Mouse (Mus musculus): ENCODE results near the gene Rps6kl1. TPM values are rescaled to one million over a fixed set of nuclear protein-coding genes. Genes with fewer than 3 reads are reported as not detected.

Gene Rps6kl1
- polyA plus RNA-seq (2012; ENCODE audit: insufficient read depth, insufficient read length, missing spikeins), result 0.36 TPM in 1 of 2 replicates, not detected in the other

DNA sequence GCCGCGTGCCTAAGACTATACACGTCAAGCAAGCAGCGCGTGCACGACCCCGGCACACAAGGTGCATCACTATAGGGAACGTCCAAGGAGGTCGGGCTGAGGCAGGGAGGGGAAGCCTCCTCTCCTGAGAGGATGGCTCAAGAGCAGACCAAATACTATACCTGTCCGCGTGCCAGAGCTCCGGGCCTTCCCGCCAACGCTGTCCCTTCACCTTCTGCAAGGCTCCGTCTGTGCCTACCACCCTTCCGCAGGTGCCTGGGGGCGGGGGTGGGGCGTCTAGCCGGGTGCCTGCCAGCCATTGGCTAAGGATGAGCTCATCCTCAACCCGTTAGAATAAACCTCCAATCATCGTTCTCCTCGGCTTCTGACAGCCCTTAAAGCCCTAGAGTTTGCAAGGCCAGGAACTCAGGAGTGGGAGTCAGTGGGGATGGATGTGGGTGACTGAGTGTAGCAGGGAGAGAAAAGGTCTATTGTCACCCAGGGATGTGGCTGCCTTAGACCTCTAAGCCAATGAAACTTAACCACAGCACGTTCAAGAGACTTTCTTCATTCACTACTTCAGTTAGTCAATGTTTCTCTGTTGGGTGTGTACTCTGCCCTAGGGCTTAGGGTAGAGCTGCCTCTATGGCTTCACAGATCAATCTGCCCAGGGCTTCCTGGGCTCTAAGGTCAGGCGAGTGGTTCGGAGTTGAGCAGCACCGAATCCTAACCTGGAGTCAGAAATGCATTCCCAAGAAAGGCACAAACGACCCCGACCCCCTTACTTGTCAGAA lies at the start of gene Rps6kl1:
Rps6kl1 (minus strand) TSS at position 263 of the 773 bp plus-strand sequence.
- H3K4me1 ChIP-seq (ENCODE audit: control insufficient read depth, insufficient read depth, insufficient read length, low read length), result no peaks in the 10 kb centered on the region; the same call in 1 of the 2 replicates
- peak within 1 kb of the TSS; percentile 23 for H3K27ac ChIP-seq (replicated peaks; ENCODE audit: low read depth, low read length)
- H3K4me3 ChIP-seq (ENCODE audit: insufficient read depth, low read depth, low read length), result peak within 1 kb of the TSS; percentile 62

DNA sequence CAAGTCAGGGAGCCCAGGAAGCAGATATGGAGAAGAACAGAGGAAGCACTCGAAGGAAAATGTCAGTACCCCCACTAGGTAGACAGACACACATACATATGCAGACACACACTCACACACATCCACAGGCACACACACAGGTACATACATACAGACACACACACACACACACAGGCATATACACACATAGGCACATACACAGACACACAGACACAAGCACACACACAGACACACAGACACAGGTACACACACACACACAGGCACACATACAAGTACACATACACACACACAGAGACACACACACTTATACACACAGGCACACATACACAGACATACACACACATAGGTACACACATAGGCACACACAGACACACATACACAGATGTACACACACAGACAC lies 48.9 kb upstream of the Rps6kl1 start:
- H3K27ac ChIP-seq (replicated peaks; ENCODE audit: low read depth, low read length), result no peak overlapping the region
- H3K4me1 ChIP-seq (ENCODE audit: control insufficient read depth, insufficient read depth, insufficient read length, low read length), result peaks cover 7% of the 10 kb centered on the region; the same call in 1 of the 2 replicates
- no peak overlapping the region for H3K4me3 ChIP-seq (ENCODE audit: insufficient read depth, low read depth, low read length)

DNA sequence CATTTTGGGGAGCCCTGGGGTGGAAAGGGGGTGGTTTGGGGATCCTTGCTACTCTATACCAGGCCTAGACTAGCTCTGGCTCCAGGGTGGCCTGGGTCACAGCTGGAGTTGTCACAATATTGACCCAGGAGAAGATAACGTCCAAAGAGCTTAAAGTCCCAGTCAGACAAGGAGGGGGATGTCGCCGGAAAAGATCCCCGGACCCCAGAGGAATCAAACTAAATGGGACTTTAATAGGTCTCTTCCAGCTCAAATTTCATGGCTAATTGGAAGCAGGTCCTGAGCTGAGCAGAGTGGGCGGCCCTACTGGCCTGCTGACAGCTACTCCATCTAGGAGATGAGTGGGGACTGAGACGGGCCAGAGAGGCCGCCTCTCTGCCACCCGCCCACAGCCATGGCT lies 46.9 kb upstream of the Rps6kl1 start:
- Histone ChIP-seq H3K4me1 (ENCODE audit: control insufficient read depth, insufficient read depth, insufficient read length, low read length) (peaks cover 7% of the 10 kb centered on the region), H3K4me3 (ENCODE audit: insufficient read depth, low read depth, low read length) (no peak overlapping the region), H3K27ac (replicated peaks; ENCODE audit: low read depth, low read length) (no peak overlapping the region)

DNA sequence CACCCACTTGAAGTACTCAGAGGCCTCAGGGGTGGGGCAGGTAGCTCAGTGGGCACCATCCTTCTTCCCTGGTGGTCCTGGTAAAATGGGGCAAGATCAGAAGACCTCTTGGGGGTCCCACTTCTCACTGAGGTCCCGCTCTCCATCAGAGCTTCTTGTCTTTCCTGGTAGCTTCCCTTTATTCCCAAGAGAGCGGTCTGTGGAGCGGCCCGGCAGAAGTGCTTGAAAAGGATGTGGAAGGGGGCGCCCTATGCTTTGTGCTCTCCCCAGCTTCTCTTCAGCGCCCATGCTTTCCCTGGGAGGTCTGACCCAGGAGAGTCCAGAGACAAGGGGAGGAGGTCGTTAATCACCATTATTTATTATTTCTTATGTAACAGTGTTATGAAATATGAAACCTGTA lies 46.3 kb upstream of the Rps6kl1 start:
- H3K4me1 ChIP-seq (ENCODE audit: control insufficient read depth, insufficient read depth, insufficient read length, low read length), result peaks cover 11% of the 10 kb centered on the region
- no peak overlapping the region for H3K4me3 ChIP-seq (ENCODE audit: insufficient read depth, low read depth, low read length)
- no peak overlapping the region for H3K27ac ChIP-seq (replicated peaks; ENCODE audit: low read depth, low read length)

DNA sequence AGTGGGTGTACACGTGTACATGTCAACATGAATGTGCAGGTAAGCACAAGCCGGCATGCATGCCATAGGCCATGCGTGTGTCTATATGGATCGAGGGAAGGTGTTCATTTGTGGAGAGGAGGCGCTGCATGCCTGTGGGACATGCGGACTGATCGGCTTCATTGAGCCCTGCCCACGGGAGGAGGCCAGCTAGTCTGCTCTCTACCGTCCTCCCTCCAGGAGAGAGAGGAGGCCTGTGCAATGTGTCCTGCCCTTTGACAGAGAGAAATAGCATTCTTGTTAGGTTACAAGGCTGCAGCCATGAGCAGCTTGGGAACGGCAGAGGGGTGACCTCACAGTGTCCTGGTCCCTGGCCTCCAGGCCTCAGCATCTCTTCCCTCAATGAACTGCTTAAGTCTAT lies 45.1 kb upstream of the Rps6kl1 start:
- H3K4me1 ChIP-seq (ENCODE audit: control insufficient read depth, insufficient read depth, insufficient read length, low read length), result peaks cover 6% of the 10 kb centered on the region; the same call in 1 of the 2 replicates

DNA sequence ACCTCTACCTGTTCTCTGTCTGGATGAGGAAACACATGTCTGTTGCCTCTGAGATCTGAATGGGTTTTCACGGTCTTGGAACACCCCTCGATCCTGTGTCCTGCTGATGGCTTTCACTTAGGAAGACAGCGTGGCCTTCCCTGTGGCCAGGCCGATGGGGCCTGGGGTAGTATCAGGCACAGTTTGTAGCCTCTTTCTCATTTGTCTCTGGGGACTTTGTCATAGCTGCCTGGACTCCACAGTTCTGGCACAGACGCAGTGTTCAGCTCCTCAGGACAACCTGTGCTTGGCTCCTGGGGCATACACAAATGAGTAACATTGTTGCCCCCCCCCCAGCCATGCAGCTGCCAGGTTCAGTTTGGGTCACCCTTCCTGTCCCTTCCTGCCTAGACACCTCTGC lies 44.0 kb upstream of the Rps6kl1 start:
- Histone ChIP-seq H3K27ac (replicated peaks; ENCODE audit: low read depth, low read length) (0 out of 2 replicates have a peak overlapping the region, but pooled peaks have one; percentile 9), H3K4me3 (ENCODE audit: insufficient read depth, low read depth, low read length) (no peak overlapping the region), H3K4me1 (ENCODE audit: control insufficient read depth, insufficient read depth, insufficient read length, low read length) (peaks cover 6% of the 10 kb centered on the region; the same call in 1 of the 2 replicates)

More for the DNA sequence above, 45.1 kb upstream of the Rps6kl1 start:
- H3K27ac ChIP-seq (replicated peaks; ENCODE audit: low read depth, low read length), result no peak overlapping the region
- H3K4me3 ChIP-seq (ENCODE audit: insufficient read depth, low read depth, low read length), result no peak overlapping the region

DNA sequence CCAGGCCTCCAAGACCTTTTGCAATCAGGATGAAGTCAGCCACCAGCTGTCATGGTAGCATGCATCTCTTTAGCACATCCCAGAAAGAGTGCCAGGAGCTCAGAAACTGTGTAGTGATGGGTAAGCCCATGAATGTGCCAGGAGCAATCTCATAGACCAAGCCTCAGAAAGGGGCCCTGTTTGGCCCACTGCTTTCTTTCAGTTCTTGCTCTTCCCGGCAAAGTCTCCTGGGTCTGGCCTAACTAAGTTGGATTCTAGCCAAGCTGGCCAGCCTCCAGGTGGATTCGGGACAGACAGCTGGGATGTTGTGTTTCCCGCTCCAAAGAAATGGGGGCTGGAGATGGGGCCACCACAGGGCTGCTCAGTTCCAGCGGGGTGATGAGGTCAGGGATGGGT lies 43.6 kb upstream of the Rps6kl1 start:
- Histone ChIP-seq H3K27ac (replicated peaks; ENCODE audit: low read depth, low read length) (0 out of 2 replicates have a peak overlapping the region, but pooled peaks have one; percentile 9), H3K4me3 (ENCODE audit: insufficient read depth, low read depth, low read length) (no peak overlapping the region), H3K4me1 (ENCODE audit: control insufficient read depth, insufficient read depth, insufficient read length, low read length) (peaks cover 6% of the 10 kb centered on the region; the same call in 1 of the 2 replicates)

- 0 out of 2 replicates have a peak overlapping the region, but pooled peaks have one; percentile 5 for H3K27ac ChIP-seq (replicated peaks; ENCODE audit: low read depth, low read length)
- H3K4me1 ChIP-seq (ENCODE audit: control insufficient read depth, insufficient read depth, insufficient read length, low read length), result peaks cover 6% of the 10 kb centered on the region; the same call in 1 of the 2 replicates
- no peak overlapping the region for H3K4me3 ChIP-seq (ENCODE audit: insufficient read depth, low read depth, low read length)
Measured at GRCm38 (mm10) chr12:85193923-85194622, 43.0 kb upstream of the Rps6kl1 start.

DNA sequence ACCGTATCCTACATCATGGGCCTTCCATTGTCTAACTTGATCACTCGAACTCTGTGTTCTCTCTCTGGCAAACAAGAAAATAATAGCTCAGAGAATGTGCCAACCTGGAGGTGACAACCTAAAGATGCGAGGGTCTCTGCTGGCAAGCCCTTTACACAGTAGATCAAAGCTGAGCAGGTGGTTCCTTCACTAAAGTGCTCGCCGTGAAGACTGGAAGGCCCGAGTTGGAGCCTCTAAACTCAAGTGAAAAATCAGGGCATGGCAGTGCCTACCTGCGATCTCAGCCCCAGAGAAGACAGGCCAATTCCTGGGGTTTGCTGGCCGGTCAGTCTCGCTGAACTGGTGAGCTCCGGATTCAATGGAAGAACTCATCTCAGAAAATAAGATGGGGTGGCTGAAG lies 42.1 kb upstream of the Rps6kl1 start:
- no peak overlapping the region for H3K27ac ChIP-seq (replicated peaks; ENCODE audit: low read depth, low read length)

DNA sequence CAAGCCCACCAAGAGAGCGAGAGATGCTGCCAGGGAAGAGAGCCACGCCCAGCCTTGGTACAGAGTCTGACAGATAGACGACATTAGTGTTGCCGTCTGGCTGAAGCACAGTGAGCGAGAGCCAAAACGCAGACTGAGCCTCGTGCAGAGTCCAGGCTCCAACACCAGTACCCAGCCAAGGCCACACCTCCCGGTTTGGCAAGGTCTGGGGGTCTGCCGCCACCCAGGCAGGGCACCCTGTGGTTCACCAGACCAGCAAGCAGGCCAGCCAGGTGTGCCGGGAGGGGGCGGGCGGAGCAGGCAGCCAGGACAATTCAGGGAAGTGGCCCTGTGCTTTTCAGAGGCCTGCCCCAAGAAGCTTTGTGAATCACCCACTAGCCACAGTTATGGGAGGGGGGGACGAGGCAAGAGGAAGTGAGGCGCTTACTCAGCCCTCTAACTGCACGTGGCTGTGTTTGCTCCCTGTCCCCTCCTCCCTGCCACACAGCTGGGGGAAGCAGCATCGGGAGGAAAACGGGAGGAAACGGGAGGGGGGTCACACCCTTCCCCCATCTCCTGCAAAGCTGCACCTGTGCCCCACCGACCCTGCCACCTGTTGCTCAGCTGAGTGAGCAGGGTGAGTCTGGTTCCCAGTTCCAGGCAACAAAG lies 41.5 kb upstream of the Rps6kl1 start:
- Histone ChIP-seq H3K4me3 (ENCODE audit: insufficient read depth, low read depth, low read length) (0 out of 2 replicates have a peak overlapping the region, but pooled peaks have one; percentile 5), H3K4me1 (ENCODE audit: control insufficient read depth, insufficient read depth, insufficient read length, low read length) (peaks cover 6% of the 10 kb centered on the region; the same call in 1 of the 2 replicates), H3K27ac (replicated peaks; ENCODE audit: low read depth, low read length) (peak overlapping the region; percentile 15)

More for the DNA sequence above, 42.1 kb upstream of the Rps6kl1 start:
- Histone ChIP-seq H3K4me1 (ENCODE audit: control insufficient read depth, insufficient read depth, insufficient read length, low read length) (peaks cover 6% of the 10 kb centered on the region; the same call in 1 of the 2 replicates), H3K4me3 (ENCODE audit: insufficient read depth, low read depth, low read length) (no peak overlapping the region)

- Histone ChIP-seq H3K4me3 (ENCODE audit: insufficient read depth, low read depth, low read length) (no peak overlapping the region), H3K27ac (replicated peaks; ENCODE audit: low read depth, low read length) (no peak overlapping the region), H3K4me1 (ENCODE audit: control insufficient read depth, insufficient read depth, insufficient read length, low read length) (peaks cover 6% of the 10 kb centered on the region; the same call in 1 of the 2 replicates)
Measured at GRCm38 (mm10) chr12:85190290-85190689, 39.2 kb upstream of the Rps6kl1 start.

DNA sequence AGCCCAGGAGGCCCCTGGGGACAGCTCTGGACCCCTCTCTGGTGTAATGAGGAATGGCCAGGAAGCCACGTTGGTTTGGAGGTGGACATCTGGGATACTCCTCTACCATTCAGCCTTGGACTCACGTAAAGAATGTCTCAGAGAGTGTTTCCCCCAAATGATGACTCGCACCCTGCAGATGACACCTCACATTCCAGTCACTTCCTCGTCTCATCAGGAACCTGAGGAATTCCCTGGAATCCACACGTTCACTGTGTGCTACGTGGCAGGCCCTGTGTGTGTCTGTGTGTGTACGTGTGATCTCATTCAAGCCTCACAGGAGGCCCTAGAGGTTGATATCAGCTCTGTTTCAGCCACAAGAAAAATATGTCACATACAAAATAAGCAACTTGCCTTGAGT lies 35.3 kb upstream of the Rps6kl1 start:
- H3K27ac ChIP-seq (replicated peaks; ENCODE audit: low read depth, low read length), result no peak overlapping the region
- no peaks in the 10 kb centered on the region for H3K4me1 ChIP-seq (ENCODE audit: control insufficient read depth, insufficient read depth, insufficient read length, low read length)
- no peak overlapping the region for H3K4me3 ChIP-seq (ENCODE audit: insufficient read depth, low read depth, low read length)

DNA sequence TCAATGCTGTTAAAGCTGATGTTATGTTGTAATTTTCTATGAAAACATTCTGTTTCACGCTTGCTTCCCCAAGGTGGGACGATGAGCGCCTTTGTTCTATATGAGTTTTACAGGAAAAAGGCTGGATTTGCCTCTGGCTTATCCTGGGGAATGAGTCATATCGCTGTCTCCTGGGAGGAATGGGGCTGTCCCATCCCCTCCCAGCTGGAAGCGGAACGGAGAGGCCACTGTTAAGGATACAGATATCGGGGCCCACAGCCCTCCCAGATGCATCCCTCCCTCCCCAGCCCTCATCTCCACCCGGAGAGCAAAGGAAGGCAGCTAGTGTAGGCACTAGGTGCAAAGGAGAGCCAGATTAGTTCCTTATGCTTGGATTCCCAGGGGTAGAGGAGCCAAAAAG lies 34.7 kb upstream of the Rps6kl1 start:
- Histone ChIP-seq H3K4me1 (ENCODE audit: control insufficient read depth, insufficient read depth, insufficient read length, low read length) (no peaks in the 10 kb centered on the region), H3K27ac (replicated peaks; ENCODE audit: low read depth, low read length) (peak overlapping the region; percentile 27; the same call in 1 of the 2 replicates), H3K4me3 (ENCODE audit: insufficient read depth, low read depth, low read length) (no peak overlapping the region)

DNA sequence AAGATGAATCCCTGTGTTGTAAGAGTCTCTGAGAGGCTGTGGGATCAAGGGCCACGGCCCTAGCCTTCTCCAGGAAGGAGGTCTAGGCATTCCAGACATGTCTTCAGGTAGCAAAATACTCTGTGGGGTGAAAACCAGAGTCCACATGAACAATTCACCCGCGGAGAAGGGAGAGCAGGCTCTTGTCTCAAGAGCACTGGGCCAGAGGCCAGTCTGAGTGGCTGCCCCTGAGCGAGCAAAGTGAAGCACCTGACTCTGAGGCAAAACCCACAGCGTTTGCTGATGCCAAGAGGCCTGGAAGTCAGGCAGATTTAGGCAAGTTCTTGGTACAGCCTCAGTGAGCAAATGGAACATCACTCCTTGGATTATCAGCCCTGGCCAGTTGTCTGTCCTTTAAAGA lies 33.1 kb upstream of the Rps6kl1 start:
- Histone ChIP-seq H3K27ac (replicated peaks; ENCODE audit: low read depth, low read length) (no peak overlapping the region), H3K4me1 (ENCODE audit: control insufficient read depth, insufficient read depth, insufficient read length, low read length) (no peaks in the 10 kb centered on the region), H3K4me3 (ENCODE audit: insufficient read depth, low read depth, low read length) (no peak overlapping the region)

GRCm38 (mm10) chr12:85182898-85183297 lies 31.8 kb upstream of the Rps6kl1 start:
- Histone ChIP-seq H3K4me1 (ENCODE audit: control insufficient read depth, insufficient read depth, insufficient read length, low read length) (no peaks in the 10 kb centered on the region), H3K4me3 (ENCODE audit: insufficient read depth, low read depth, low read length) (no peak overlapping the region), H3K27ac (replicated peaks; ENCODE audit: low read depth, low read length) (no peak overlapping the region)

Data from brown adipose tissue, adult 24 weeks (tissue).